ENCODE assay signal across 7 mouse cellular contexts in genomic region chr13:117026276-117026780, GRCm38 (mm10). TPM values are rescaled to one million over a fixed set of nuclear protein-coding genes. Genes with fewer than 3 reads are reported as not detected.
DNase-seq lines count a peak whose midpoint lies in the region; ATAC-seq and TF ChIP-seq lines count a peak whose summit lies in the region.

No protein-coding gene starts in this region.

- H3K4me2 ChIP-seq in lung, embryonic 14.5 days, result peak overlapping the region; percentile 79
- H3K4me2 ChIP-seq in forebrain, postnatal 0 days (ENCODE audit: low read depth), result peak overlapping the region; percentile 73
- peak overlapping the region; percentile 35; the same call in 1 of the 2 replicates for H3K4me2 ChIP-seq in liver, embryonic 16.5 days (ENCODE audit: low read depth, low read length)

- no peak overlapping the region for H3K4me3 ChIP-seq in lung, embryonic 14.5 days (ENCODE audit: low read depth, low read length)
- peak overlapping the region; percentile 90 for H3K4me3 ChIP-seq in forebrain, postnatal 0 days (ENCODE audit: low read depth, low read length)
- H3K4me3 ChIP-seq in liver, embryonic 16.5 days (ENCODE audit: low read depth, low read length), result no peak overlapping the region

- H3K27me3 ChIP-seq in lung, embryonic 14.5 days (ENCODE audit: insufficient read depth, low read length), result peaks cover 2% of the 10 kb centered on the region; the same call in 1 of the 2 replicates
- no peaks in the 10 kb centered on the region for H3K27me3 ChIP-seq in forebrain, postnatal 0 days (ENCODE audit: insufficient read depth, low read length)
- H3K27me3 ChIP-seq in liver, embryonic 16.5 days (ENCODE audit: control insufficient read depth, insufficient read depth, low read depth, low read length), result peaks cover 33% of the 10 kb centered on the region

- no peak for TF ChIP-seq CTCF in lung, embryonic 14.5 days (IDR thresholded peaks at IDR 0.05; ENCODE audit: low read depth)
- no peak for TF ChIP-seq CTCF in forebrain, postnatal 0 days (IDR thresholded peaks at IDR 0.05; ENCODE audit: low read depth)

- no peaks in the 10 kb centered on the region for H3K9me3 ChIP-seq in lung, embryonic 14.5 days (ENCODE audit: low read depth, low read length)
- no peaks in the 10 kb centered on the region for H3K9me3 ChIP-seq in forebrain, postnatal 0 days (ENCODE audit: low read length)
- H3K9me3 ChIP-seq in liver, embryonic 16.5 days (replicated peaks; ENCODE audit: control insufficient read depth, low read length), result no peaks in the 10 kb centered on the region

- 60% methylated on average over 7 of the region's 7 CpGs for WGBS in lung, embryonic 14.5 days
- WGBS in forebrain, postnatal 0 days, result 75% methylated on average over 7 of the region's 7 CpGs
- 60% methylated on average over 7 of the region's 7 CpGs for WGBS in liver, embryonic 16.5 days (ENCODE audit: insufficient replicate concordance)

- H3K9ac ChIP-seq in lung, embryonic 14.5 days, result no peak overlapping the region
- no peak overlapping the region for H3K9ac ChIP-seq in forebrain, postnatal 0 days
- no peak overlapping the region for H3K9ac ChIP-seq in liver, embryonic 16.5 days (ENCODE audit: low read depth, low read length)

- no peaks in the 10 kb centered on the region; the same call in 1 of the 2 replicates for H3K4me1 ChIP-seq in lung, embryonic 14.5 days (ENCODE audit: insufficient read depth)
- peaks cover 14% of the 10 kb centered on the region; the same call in 1 of the 2 replicates for H3K4me1 ChIP-seq in forebrain, postnatal 0 days (ENCODE audit: insufficient read depth)
- no peaks in the 10 kb centered on the region; the same call in 1 of the 2 replicates for H3K4me1 ChIP-seq in liver, embryonic 16.5 days (ENCODE audit: control insufficient read depth, low read depth, low read length)

- no peaks in the 10 kb centered on the region for H3K36me3 ChIP-seq in lung, embryonic 14.5 days (ENCODE audit: insufficient read depth)
- no peaks in the 10 kb centered on the region for H3K36me3 ChIP-seq in forebrain, postnatal 0 days (ENCODE audit: insufficient read depth)
- no peaks in the 10 kb centered on the region for H3K36me3 ChIP-seq in liver, embryonic 16.5 days (ENCODE audit: control insufficient read depth, insufficient read depth)

- no peak for DNase-seq in lung, embryonic 14.5 days
- no peak for DNase-seq in lung, postnatal 4 days
- no peak for DNase-seq in forebrain, postnatal 0 days
- DNase-seq in adrenal gland, postnatal 4 days (ENCODE audit: low spot score in 2 of 2), result no peak
- DNase-seq in layer of hippocampus, postnatal 25 days (ENCODE audit: extremely low spot score in 1 of 2, low spot score in 1 of 2), result no peak
- no peak for DNase-seq in layer of hippocampus, adult 18-20 months (ENCODE audit: low spot score in 2 of 2)

- no peak for ATAC-seq in lung, embryonic 14.5 days (ENCODE audit: insufficient read depth)
- ATAC-seq in forebrain, postnatal 0 days, result no peak
- no peak for ATAC-seq in liver, embryonic 16.5 days (ENCODE audit: low read depth)

- H3K27ac ChIP-seq in lung, embryonic 14.5 days (ENCODE audit: low read depth), result no peak overlapping the region
- H3K27ac ChIP-seq in forebrain, postnatal 0 days (ENCODE audit: low read depth, low read length), result peak overlapping the region; percentile 93; the same call in 1 of the 2 replicates
- H3K27ac ChIP-seq in liver, embryonic 16.5 days (ENCODE audit: low read length), result no peak overlapping the region

RNA-seq across cellular contexts. Expression of gene Parp8, which starts 1.0 kb away (rescaled TPM):
- polyA plus RNA-seq in lung, embryonic 14.5 days (2014; fragmentation: Nextera tagmentation; extraction: Ambion mirVana), result 12.3 and 12.8 TPM in 2 replicates
- 37.2 and 46.1 TPM in 2 replicates for total RNA-seq in forebrain, postnatal 0 days (2014; rRNA removed)
- polyA plus RNA-seq in forebrain, postnatal 0 days (2015; fragmentation: Nextera tagmentation; extraction: Ambion mirVana), result 13.3 and 20.8 TPM in 2 replicates
- 2.6 and 3.1 TPM in 2 replicates for polyA plus RNA-seq in liver, embryonic 16.5 days (2015; fragmentation: Nextera tagmentation; extraction: Ambion mirVana)
- total RNA-seq in adrenal gland, postnatal 4 days (2021), result 10 to 100 TPM; 20.8 to 24.1 TPM
- 10 to 100 TPM; 36.3 to 44.1 TPM for total RNA-seq in layer of hippocampus, postnatal 25 days (2021)
- total RNA-seq in layer of hippocampus, adult 18-20 months (2021), result 10 to 100 TPM; 27.7 to 35.3 TPM
